Mouse (Mus musculus) brain, embryonic 14.5 days (tissue): ENCODE measurements around the gene Txndc11.

ENCODE experiments used
- CTCF ChIP-seq: fragments of 200-500 bp; IDR thresholded peaks from 2 replicates; pipeline ENCODE4 v1.5.1; 2012; ENCODE audit warnings: inconsistent platforms, mild to moderate bottlenecking, moderate library complexity, borderline replicate concordance; ENCODE audit not compliant: insufficient read depth, insufficient read length; ENCODE audit errors: extremely low read depth
- POLR2A ChIP-seq: fragments of 200-500 bp; IDR thresholded peaks from 2 replicates; pipeline ENCODE4 v1.6.1; 2012; ENCODE audit warnings: mild to moderate bottlenecking, inconsistent platforms, borderline replicate concordance; ENCODE audit not compliant: poor library complexity, insufficient read depth, insufficient read length, severe bottlenecking; ENCODE audit errors: extremely low read depth

GRCm38 (mm10) chr16:11177404-11177803 is 43.0 kb upstream of the Txndc11 start:
- no peak for TF ChIP-seq CTCF
- TF ChIP-seq POLR2A: no peak
